Mouse (Mus musculus) MEL (cell line): Measurements from ENCODE around the gene Ccdc173.

Source experiments
- CHD1 ChIP-seq: IDR thresholded peaks from 2 replicates; pipeline ENCODE4 v1.6.1; 2012; ENCODE audit warnings: low read depth, mild to moderate bottlenecking, inconsistent platforms, low read length, improper control_type of control experiment
- CHD2 ChIP-seq: IDR thresholded peaks from 2 replicates; pipeline ENCODE4 v1.6.1; 2011; ENCODE audit warnings: low read length, improper control_type of control experiment
- CTCF ChIP-seq, 3 experiments: IDR thresholded peaks in 2 of 3; conservative IDR thresholded peaks in 1 of 3; 2 replicates each; pipeline ENCODE4 v1.5.1; 2011 to 2012; ENCODE audit warnings: low read length in 3 of 3, low read depth in 2 of 3, mild to moderate bottlenecking in 2 of 3, improper control_type of control experiment in 1 of 3, inconsistent platforms in 1 of 3, mixed read lengths in 1 of 3, moderate library complexity in 1 of 3; ENCODE audit not compliant: control insufficient read depth in 1 of 3, insufficient read depth in 1 of 3, poor library complexity in 1 of 3, severe bottlenecking in 1 of 3
- ELF1 ChIP-seq: IDR thresholded peaks from 2 replicates; pipeline ENCODE4 v1.6.1; 2014; ENCODE audit warnings: low read depth, mild to moderate bottlenecking, inconsistent platforms, low read length, improper control_type of control experiment, moderate library complexity
- EP300 ChIP-seq, 2 experiments: IDR thresholded peaks; 2 replicates each; pipeline ENCODE4 v1.6.1; 2011; ENCODE audit warnings: improper control_type of control experiment in 2 of 2, low read length in 2 of 2, low read depth in 1 of 2, mild to moderate bottlenecking in 1 of 2
- POLR2A ChIP-seq, 2 experiments: IDR thresholded peaks; 2 replicates each; pipeline ENCODE4 v1.6.1; 2011 to 2012; ENCODE audit warnings: low read length in 2 of 2, mild to moderate bottlenecking in 2 of 2, control low read depth in 1 of 2, improper control_type of control experiment in 1 of 2, low read depth in 1 of 2, moderate library complexity in 1 of 2; ENCODE audit not compliant: control insufficient read depth in 1 of 2, insufficient read depth in 1 of 2, poor library complexity in 1 of 2
- ZNF384 ChIP-seq: IDR thresholded peaks from 2 replicates; pipeline ENCODE4 v1.6.1; 2012; ENCODE audit warnings: low read depth, mild to moderate bottlenecking, inconsistent platforms, low read length, improper control_type of control experiment

DNA sequence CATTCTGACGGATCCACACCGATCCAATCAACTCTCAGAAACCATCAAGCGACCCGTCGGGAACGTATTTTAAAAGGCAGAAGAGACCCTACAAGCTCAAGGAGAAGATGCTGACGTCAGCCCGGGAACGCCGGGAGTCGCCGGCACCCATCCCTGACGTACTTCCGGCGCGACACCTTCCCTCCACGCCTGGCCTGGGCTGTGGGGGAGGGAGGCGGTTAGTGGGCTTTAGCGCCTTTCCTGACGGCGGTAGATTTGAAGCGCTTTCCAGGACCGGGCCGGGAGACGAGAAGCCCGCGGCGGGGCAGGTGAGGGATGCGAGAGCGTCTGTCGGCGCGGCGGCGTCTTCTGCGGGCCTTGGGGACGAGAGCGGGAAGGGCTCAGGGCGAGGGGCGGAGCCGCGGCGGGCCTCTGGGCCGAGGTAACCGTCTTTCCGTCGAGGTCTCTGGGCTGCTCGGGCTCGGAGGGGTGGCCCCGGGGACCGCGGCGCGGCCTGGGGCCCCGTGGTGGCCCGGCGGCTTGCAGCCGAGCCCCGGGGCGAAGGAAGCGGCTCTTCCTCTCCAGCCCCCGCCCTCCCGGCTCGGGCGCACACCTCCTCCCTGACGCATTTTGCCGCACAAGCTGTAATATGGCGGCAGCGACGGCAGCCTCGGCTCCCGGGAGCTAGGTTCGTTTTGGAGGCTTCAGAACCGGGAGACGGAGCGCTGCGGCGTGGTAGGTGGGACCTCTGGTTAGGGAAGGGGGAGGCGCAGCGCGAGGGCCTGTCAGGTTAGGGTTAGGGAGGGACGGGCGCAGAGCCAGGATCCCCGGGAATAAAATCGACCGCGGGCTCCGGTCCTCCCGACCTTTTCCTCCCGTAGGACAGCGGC lies 66.5 kb downstream of the Ccdc173 start:
- TF ChIP-seq CHD2 (peak; percentile 38; the same call in 1 of the 2 replicates), CHD1 (no peak), POLR2A (IDR thresholded peaks at IDR 0.05; ENCODE audit: control insufficient read depth in 1 of 2, insufficient read depth in 1 of 2, low read depth in 1 of 2, low read length in 2 of 2, poor library complexity in 1 of 2) (peak in 1 of 2 experiments; percentile 85; a peak in 3 of 4 replicates), EP300 (IDR thresholded peaks at IDR 0.05; ENCODE audit: low read depth in 1 of 2, low read length in 2 of 2) (peak in 1 of 2 experiments; percentile 40; a peak in 1 of 4 replicates), CTCF (IDR thresholded peaks at IDR 0.05 in 2 of 3, conservative IDR thresholded peaks at IDR 0.05 in 1 of 3; ENCODE audit: control insufficient read depth in 1 of 3, insufficient read depth in 1 of 3, low read depth in 2 of 3, low read length in 3 of 3, poor library complexity in 1 of 3, severe bottlenecking in 1 of 3) (no peak), ZNF384 (no peak), ELF1 (0 out of 2 replicates have a peak, but pooled peaks have one; percentile 36)
